Mouse (Mus musculus) layer of hippocampus, adult 9-11 months (tissue): ENCODE results near the gene Cog2.

Source experiments
- DNase-seq: peaks from one replicate; pipeline ENCODE4 v3.0.0; 2022

The Cog2 gene

DNA sequence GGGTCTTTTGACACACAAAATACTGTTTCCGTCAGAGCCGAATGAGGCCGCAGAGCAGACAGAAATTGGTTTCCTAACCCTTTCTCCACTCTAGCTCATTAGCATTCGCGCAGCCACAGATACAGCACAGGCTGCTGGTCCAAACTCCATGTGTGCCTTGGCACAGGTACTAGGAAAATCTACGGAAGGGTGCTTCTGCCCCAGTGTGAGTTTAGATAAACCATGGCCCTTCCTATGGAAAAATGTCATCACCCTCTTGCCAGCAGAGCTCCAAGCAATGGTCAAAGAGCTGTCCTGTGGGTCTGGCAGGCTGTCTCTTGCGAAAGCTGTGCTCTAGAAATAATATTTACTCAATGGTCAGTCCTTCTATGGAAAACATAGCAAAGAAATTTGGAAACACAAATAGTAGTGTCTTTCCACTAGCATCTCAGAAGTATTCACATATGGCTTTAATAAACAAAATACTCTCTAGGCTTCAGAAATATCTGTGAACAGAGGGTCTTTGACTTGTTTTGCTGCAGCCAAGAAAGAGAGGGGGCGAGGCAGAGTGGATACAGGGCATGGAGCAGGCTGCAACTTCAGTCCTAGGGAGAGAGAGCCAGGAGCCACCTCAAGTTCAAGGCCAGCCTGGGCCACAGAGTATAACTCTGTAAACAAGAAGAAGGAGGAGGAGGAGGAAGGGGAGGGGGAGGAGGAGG lies 51.3 kb downstream of the Cog2 start:
- DNase-seq = no peak

DNA sequence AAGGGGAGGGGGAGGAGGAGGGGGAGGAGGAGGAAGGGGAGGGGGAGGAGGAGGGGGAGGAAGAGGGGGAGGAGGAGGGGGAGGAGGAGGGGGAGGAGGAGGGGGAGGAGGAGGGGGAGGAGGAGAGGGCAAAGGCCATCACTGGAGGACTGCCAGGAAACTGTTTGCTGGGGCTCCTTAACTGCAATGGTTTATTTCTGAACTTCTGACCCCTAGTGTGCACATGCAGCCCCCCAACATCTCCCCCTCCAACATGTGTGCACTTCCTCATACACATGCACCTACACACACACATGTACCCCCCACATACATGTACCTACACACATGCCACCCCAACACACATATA lies 51.8 kb downstream of the Cog2 start:
- DNase-seq = no peak

DNA sequence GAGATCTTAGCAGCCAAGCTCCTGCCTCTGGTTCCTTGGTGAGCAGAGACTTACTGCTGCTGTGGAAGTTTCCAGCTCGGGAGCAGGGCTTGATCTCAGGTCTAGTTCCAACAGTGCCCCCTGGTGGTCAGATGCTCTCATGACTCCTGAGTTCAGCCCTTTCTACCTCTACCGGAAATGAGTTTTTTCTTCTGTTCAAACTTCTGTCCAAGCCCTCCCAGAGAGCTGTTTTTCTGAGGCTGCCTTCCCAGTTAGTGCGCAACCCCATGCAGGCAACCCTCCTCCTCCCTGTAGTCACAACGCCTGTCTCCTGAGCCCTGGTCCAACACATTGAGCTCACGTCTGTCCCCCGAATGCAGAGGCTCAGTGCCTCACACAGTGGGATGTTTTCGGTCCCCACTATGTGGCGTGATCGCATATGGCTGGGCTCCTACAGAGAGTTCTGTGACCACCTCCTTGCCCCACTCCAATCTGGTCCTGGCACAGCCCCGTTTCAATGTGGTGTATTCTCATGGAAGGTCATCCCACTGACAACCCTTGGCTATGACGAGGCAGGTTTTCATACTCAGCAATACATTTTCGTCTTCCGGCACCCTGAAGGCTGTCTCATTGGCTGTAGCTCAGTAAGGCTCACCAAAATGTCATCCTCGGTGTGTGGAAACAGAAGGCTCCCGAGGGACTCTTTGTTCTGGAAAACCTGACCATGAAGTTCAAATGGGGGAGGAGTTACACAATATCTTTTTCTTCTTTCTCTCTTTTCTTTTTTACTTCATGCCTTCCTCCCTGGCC lies 53.2 kb downstream of the Cog2 start:
- peak; percentile 91 for DNase-seq

DNA sequence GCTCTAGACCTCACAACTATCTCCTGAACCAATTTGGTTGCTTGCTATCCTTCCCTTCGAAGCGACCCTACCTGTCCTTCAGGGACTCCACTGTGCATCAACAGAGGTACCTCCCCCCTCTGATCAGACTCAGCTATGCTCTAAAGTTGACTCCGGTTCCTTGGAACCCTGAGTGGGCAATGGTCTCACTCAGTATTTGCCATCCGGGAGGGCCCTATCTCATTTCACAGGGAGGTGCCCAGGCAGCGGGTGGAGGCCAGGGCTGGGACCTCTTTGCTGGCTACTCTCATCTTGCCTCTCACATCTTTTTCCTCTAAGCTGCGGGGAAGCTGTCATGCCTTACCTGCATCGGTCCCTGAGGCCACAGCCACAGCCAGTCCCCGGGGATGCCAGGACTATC lies 55.2 kb downstream of the Cog2 start, which contains the start of gene Capn9:
TSS of gene Capn9 (plus strand) at position 301 of the 400 bp plus-strand sequence.
- DNase-seq = no peak

DNA sequence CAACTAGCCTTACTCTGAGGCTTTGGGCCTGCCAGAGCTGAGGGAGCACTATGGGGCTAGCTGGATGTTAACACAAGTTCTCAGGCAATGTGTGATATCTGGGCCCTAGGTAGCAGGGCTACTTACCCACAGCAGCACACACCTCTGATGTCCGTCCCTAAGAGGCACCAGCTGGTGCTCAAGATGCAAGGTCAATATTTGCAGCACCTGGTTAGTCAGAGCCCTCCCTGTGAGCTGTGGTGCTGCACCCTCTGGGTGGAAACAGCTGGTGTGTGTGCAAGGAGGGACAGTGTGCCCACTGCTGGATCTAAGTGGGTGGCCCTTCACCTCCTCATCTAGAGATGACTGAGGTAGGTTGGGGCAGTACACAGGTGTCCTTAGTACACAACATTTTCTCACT lies 56.2 kb downstream of the Cog2 start:
- no peak for DNase-seq

DNA sequence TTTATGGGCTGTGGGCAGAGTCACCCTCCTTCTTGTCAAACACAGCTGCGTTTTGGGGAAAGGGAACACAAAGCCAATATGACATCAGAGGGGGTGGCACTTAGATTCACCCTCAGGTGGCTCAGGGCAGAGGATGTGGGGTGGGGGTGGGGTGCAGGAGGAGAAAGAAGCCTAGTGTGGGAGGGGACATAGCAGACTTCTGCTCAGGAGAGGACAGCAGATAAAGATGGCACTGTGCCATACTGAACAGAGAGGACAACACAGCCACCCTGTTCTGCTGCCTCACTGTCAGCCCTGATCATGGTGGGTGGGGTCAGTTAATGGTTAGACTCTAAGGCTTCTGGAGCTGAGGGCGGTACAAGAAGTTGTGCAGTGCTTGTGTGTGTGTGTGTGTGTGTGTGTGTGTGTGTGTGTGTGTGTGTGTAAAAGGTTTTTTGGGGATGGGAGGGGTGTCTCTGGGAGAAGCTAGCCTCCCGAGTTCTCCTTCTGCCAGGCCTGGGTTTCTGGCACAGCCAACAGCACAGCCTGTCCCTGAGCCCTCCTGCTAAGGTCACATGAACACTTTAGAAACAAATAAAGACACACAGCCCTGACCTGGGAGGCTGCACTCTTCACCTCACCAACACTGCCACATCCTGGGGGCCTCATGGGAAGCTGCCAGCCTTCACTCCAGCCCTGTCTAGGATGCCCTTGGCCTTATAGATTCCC lies 65.3 kb downstream of the Cog2 start:
- peak; percentile 50 for DNase-seq

DNA sequence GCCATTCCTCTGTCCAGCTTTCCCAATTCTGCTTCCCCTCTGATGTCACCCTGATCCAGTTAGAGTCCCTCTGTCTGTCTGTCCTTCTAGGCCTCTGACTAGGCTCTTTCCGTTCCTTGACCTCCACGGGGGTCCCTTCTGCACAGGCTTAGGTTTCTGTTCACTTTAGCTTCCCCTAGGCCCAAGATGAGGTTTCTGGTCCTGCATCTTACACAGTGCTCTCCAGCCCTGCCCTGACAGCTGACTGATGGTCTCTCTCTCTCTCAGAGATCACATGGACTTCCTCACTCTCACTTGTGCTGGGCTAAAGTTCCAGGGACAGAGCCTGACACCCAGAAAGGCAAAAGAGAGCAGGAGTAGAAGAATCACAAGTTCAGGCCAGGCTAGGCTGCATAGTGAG lies 66.0 kb downstream of the Cog2 start:
- no peak for DNase-seq

DNA sequence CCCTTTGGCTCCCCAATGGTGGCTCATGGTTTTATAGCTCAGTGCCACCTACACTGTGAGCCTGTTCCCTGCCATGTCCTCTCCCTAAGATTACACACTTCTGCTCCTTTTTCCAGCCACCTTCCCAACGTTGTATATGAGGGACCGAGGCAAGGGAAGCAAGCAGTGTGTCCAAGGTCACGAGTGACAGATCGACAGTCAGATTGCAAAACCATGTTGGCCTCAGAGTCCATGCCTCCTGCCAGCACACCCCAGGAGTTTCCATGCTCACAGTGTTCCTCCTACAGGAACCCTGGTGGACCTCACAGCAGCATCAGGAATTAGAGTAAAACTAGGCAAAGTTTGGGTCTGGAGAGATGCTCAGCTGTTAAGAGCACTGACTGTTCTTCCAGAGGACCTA lies 68.8 kb downstream of the Cog2 start:
- DNase-seq = no peak
